Mouse (Mus musculus) embryonic facial prominence, embryonic 14.5 days (tissue): ENCODE results near the gene Gdf10. TPM values are rescaled to one million over a fixed set of nuclear protein-coding genes. Genes with fewer than 3 reads are reported as not detected.

Source experiments
- ATAC-seq: fragments of 200-750 bp; cut with Nextera tagmentation; 2 replicates; pipeline ENCODE4 v1.8.0; 2017; ENCODE audit warnings: low read depth, moderate number of reproducible peaks, moderate TSS enrichment
- DNase-seq: peaks from one replicate; pipeline ENCODE4 v3.0.0-alpha.2; 2015; ENCODE audit warnings: low spot score
- H3K27ac ChIP-seq: fragments of 300-500 bp; sonication (generic); replicated peaks from 2 replicates; pipeline ENCODE4 v1.5.1; 2014; ENCODE audit warnings: low read depth, mild to moderate bottlenecking, low read length, moderate library complexity
- H3K27me3 ChIP-seq: fragments of 300-500 bp; sonication (generic); replicated peaks from 2 replicates; pipeline ENCODE4 v1.6.1; 2014; ENCODE audit warnings: low read length; ENCODE audit not compliant: control insufficient read depth, insufficient read depth
- H3K36me3 ChIP-seq: fragments of 300-500 bp; sonication (generic); 2 replicates; pipeline ENCODE4 v1.6.1; 2014; ENCODE audit warnings: low read length, mixed read lengths; ENCODE audit not compliant: control insufficient read depth, insufficient read depth
- H3K4me1 ChIP-seq: fragments of 300-500 bp; sonication (generic); 2 replicates; pipeline ENCODE4 v1.6.1; 2014; ENCODE audit warnings: antibody characterized with exemption, low read length; ENCODE audit not compliant: control insufficient read depth, insufficient read depth
- H3K4me2 ChIP-seq: fragments of 300-500 bp; sonication (generic); 2 replicates; pipeline ENCODE4 v1.6.1; 2014; ENCODE audit warnings: low read depth, mild to moderate bottlenecking, low read length, moderate library complexity, mixed read lengths
- H3K4me3 ChIP-seq: fragments of 300-500 bp; sonication (generic); 2 replicates; pipeline ENCODE4 v1.5.1; 2014; ENCODE audit warnings: low read depth, mild to moderate bottlenecking, low read length
- H3K9ac ChIP-seq: fragments of 300-500 bp; sonication (generic); 2 replicates; pipeline ENCODE4 v1.6.1; 2014; ENCODE audit warnings: low read depth, mild to moderate bottlenecking, low read length, moderate library complexity, mixed read lengths
- H3K9me3 ChIP-seq: fragments of 300-500 bp; sonication (generic); 2 replicates; pipeline ENCODE4 v1.6.1; 2016; ENCODE audit warnings: low read length; ENCODE audit not compliant: control insufficient read depth
- WGBS: fragments of 180-500 bp; shearing (Covaris S2); extraction: QIAGEN DNeasy Blood & Tissue Kit; methylation state at CpG from one replicate; pipeline ENCODE4 v1.1.7; 2014; 5-methylcytosine and 5-hydroxymethylcytosine counted together
- polyA plus RNA-seq: library from polyadenylated mRNA; unstranded; fragments of >200 nt; fragmentation: Nextera tagmentation; extraction: Ambion mirVana; gene quantifications from 2 replicates; pipeline ENCODE4 v1.2.1, GENCODE M21; 2014

Gene Gdf10
- polyA plus RNA-seq, 1 experiment from 2014 or later: 34.2 TPM

- DNase-seq: no peak
- Histone ChIP-seq H3K4me2 (no peak overlapping the region), H3K27me3 (0 out of 2 replicates have a peak, but pooled peaks cover 4% of the 10 kb centered on the region), H3K9me3 (no peaks in the 10 kb centered on the region), H3K4me1 (peaks cover 2% of the 10 kb centered on the region), H3K36me3 (no peaks in the 10 kb centered on the region), H3K9ac (no peak overlapping the region), H3K4me3 (no peak overlapping the region), H3K27ac (no peak overlapping the region)
- no peak for ATAC-seq
- 77% methylated on average over 3 of the region's 3 CpGs for WGBS
These were observed 31.9 kb upstream of the Gdf10 start for GRCm38 (mm10) chr14:33891507-33891906.

DNA sequence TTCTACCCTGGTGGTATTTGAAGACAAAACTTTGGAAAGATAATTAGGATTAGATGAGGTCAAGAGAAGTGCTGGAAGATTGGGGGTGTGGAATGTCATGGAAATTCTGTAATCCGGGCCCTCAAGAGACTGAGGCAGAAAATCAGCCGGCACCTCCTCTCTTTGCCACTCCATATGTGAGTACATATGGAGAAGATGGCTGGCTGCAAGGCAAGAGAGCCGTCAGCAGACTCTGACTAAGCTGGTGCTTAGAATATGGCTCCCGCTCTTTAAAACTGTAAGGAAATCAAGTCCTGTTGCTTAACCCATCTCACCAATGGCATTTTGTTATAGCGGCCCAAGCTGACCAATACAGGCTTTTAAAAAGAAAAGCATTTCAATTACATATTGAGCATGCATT, 27.6 kb upstream of the Gdf10 start:
- H3K9me3 ChIP-seq: no peaks in the 10 kb centered on the region
- H3K9ac ChIP-seq: no peak overlapping the region
- H3K4me1 ChIP-seq: peaks cover 13% of the 10 kb centered on the region
- no peak for ATAC-seq
- no peak overlapping the region for H3K4me2 ChIP-seq
- no peak for DNase-seq
- no peaks in the 10 kb centered on the region for H3K36me3 ChIP-seq
- H3K4me3 ChIP-seq: no peak overlapping the region
- peaks cover 4% of the 10 kb centered on the region; the same call in 1 of the 2 replicates for H3K27me3 ChIP-seq
- WGBS: 71% methylated on average over 5 of the region's 5 CpGs
- H3K27ac ChIP-seq: no peak overlapping the region

GRCm38 (mm10) chr14:33896628-33897300, 26.6 kb upstream of the Gdf10 start:
- Histone ChIP-seq H3K4me3 (no peak overlapping the region), H3K4me2 (peak overlapping the region; percentile 7; the same call in 1 of the 2 replicates), H3K27ac (peak overlapping the region; percentile 61), H3K9ac (no peak overlapping the region), H3K4me1 (peaks cover 13% of the 10 kb centered on the region), H3K9me3 (no peaks in the 10 kb centered on the region), H3K36me3 (no peaks in the 10 kb centered on the region), H3K27me3 (peaks cover under 1% of the 10 kb centered on the region; the same call in 1 of the 2 replicates)
- 19% methylated on average over 9 of the region's 9 CpGs for WGBS
- ATAC-seq (peak; percentile 62), DNase-seq (peak; percentile 89)

- H3K4me2 ChIP-seq: no peak overlapping the region
- ATAC-seq (no peak), DNase-seq (no peak)
- no peaks in the 10 kb centered on the region for H3K36me3 ChIP-seq
- H3K27ac ChIP-seq: no peak overlapping the region
- H3K9ac ChIP-seq: no peak overlapping the region
- WGBS: 92% methylated on average over 4 of the region's 4 CpGs
- H3K4me3 ChIP-seq: no peak overlapping the region
- H3K4me1 ChIP-seq: no peaks in the 10 kb centered on the region
- no peaks in the 10 kb centered on the region; the same call in 1 of the 2 replicates for H3K27me3 ChIP-seq
- H3K9me3 ChIP-seq: 0 out of 2 replicates have a peak, but pooled peaks cover 4% of the 10 kb centered on the region
These were observed 20.6 kb upstream of the Gdf10 start for GRCm38 (mm10) chr14:33902783-33903182.

- DNase-seq (no peak), ATAC-seq (no peak)
- 74% methylated on average over 1 of the region's 1 CpGs for WGBS
- no peaks in the 10 kb centered on the region for H3K36me3 ChIP-seq
- H3K9ac ChIP-seq: no peak overlapping the region
- no peak overlapping the region for H3K27ac ChIP-seq
- no peaks in the 10 kb centered on the region for H3K4me1 ChIP-seq
- no peak overlapping the region for H3K4me2 ChIP-seq
- 0 out of 2 replicates have a peak, but pooled peaks cover 4% of the 10 kb centered on the region for H3K9me3 ChIP-seq
- H3K4me3 ChIP-seq: no peak overlapping the region
- H3K27me3 ChIP-seq: no peaks in the 10 kb centered on the region; the same call in 1 of the 2 replicates
These were observed 20.2 kb upstream of the Gdf10 start for GRCm38 (mm10) chr14:33903199-33903598.

- Histone ChIP-seq H3K4me1 (no peaks in the 10 kb centered on the region), H3K9ac (no peak overlapping the region), H3K27me3 (no peaks in the 10 kb centered on the region), H3K36me3 (no peaks in the 10 kb centered on the region), H3K4me3 (no peak overlapping the region), H3K9me3 (0 out of 2 replicates have a peak, but pooled peaks cover 4% of the 10 kb centered on the region), H3K27ac (no peak overlapping the region), H3K4me2 (no peak overlapping the region)
- ATAC-seq (no peak), DNase-seq (no peak)
These were observed 18.5 kb upstream of the Gdf10 start for GRCm38 (mm10) chr14:33904851-33905250.

DNA sequence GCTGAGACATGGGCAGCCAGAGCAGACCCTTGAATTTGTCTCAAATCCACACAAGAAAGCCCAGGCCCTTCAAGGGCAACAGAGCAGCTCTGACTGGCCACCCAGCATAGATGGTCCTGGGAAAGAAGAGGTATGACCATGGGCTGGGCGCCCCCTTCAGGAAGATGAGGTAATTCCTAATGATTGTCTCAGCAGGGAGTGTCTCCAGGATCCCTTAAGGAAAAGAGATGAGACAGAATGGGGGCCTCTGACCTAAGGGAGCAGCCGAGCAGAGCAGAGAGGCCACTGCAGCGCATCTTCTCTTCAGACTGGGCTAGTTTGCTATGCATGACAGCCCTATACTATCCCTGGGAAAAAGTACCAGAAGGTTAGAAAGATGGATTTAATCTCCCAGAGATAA, 9.7 kb upstream of the Gdf10 start:
- Histone ChIP-seq H3K27ac (no peak overlapping the region), H3K4me1 (peaks cover 6% of the 10 kb centered on the region), H3K36me3 (no peaks in the 10 kb centered on the region), H3K9ac (no peak overlapping the region), H3K27me3 (no peaks in the 10 kb centered on the region; the same call in 1 of the 2 replicates), H3K4me3 (no peak overlapping the region), H3K4me2 (no peak overlapping the region), H3K9me3 (no peaks in the 10 kb centered on the region)
- WGBS: 29% methylated on average over 3 of the region's 3 CpGs
- no peak for ATAC-seq
- peak; percentile 40 for DNase-seq

DNA sequence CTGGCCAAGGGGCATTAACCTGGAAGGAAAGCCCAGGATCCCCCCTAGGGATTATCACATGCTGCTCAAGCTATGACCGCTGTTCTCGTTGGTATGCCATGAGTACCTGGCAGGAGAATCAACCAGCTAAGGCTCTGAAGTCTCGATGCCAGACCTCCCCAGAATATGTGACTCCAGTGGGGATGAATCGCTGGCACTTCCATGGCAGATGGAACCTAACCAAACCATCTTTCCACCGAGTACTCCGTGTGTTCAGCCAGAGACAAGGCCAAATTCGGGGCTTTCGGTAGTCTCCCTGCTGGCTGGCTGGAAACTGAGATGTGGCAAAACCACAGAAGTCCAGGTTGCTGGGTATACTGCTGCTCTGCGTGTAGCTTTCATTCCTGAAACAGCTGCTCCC, 9.2 kb upstream of the Gdf10 start:
- peaks cover 11% of the 10 kb centered on the region for H3K4me1 ChIP-seq
- no peak overlapping the region for H3K9ac ChIP-seq
- H3K27ac ChIP-seq: no peak overlapping the region
- H3K36me3 ChIP-seq: no peaks in the 10 kb centered on the region
- H3K4me3 ChIP-seq: no peak overlapping the region
- WGBS: 87% methylated on average over 9 of the region's 9 CpGs
- no peaks in the 10 kb centered on the region for H3K9me3 ChIP-seq
- ATAC-seq (no peak), DNase-seq (no peak)
- H3K4me2 ChIP-seq: no peak overlapping the region
- H3K27me3 ChIP-seq: no peaks in the 10 kb centered on the region; the same call in 1 of the 2 replicates
